Mouse (Mus musculus): Measurements from ENCODE around the gene Dohh. TPM values are rescaled to one million over a fixed set of nuclear protein-coding genes. Genes with fewer than 3 reads are reported as not detected.

The Dohh gene
- polyA plus RNA-seq, 1 experiment: 52.9 TPM

GRCm38 (mm10) chr10:81414682-81415081, 30.5 kb downstream of the Dohh start:
- H3K4me1 ChIP-seq (ENCODE audit: control insufficient read depth, insufficient read depth, low read length): peaks cover 45% of the 10 kb centered on the region

GRCm38 (mm10) chr10:81415146-81415545, 30.9 kb downstream of the Dohh start:
- Histone ChIP-seq H3K4me1 (ENCODE audit: control insufficient read depth, insufficient read depth, low read length) (peaks cover 45% of the 10 kb centered on the region), H3K9ac (ENCODE audit: low read depth, poor library complexity, severe bottlenecking) (no peak overlapping the region), H3K27me3 (ENCODE audit: control insufficient read depth, insufficient read depth, low read length, poor library complexity, severe bottlenecking) (no peaks in the 10 kb centered on the region), H3K4me3 (ENCODE audit: low read depth, low read length) (no peak overlapping the region), H3K36me3 (ENCODE audit: control insufficient read depth, insufficient read depth, low read length, poor library complexity, severe bottlenecking) (no peaks in the 10 kb centered on the region), H3K27ac (ENCODE audit: insufficient read depth, low read length) (0 out of 2 replicates have a peak overlapping the region, but pooled peaks have one; percentile 8), H3K9me3 (replicated peaks; ENCODE audit: control insufficient read depth, insufficient read depth, low read length, poor library complexity, severe bottlenecking) (no peaks in the 10 kb centered on the region)
- TF ChIP-seq POLR2A (IDR thresholded peaks at IDR 0.05; ENCODE audit: insufficient read depth, low read length) (no peak), CTCF (IDR thresholded peaks at IDR 0.05; ENCODE audit: low read depth, low read length) (no peak), EP300 (IDR thresholded peaks at IDR 0.05; ENCODE audit: insufficient read depth, low read depth, low read length) (no peak)

More at GRCm38 (mm10) chr10:81414682-81415081, 30.5 kb downstream of the Dohh start:
- Histone ChIP-seq H3K9ac (ENCODE audit: low read depth, poor library complexity, severe bottlenecking) (no peak overlapping the region), H3K36me3 (ENCODE audit: control insufficient read depth, insufficient read depth, low read length, poor library complexity, severe bottlenecking) (no peaks in the 10 kb centered on the region), H3K9me3 (replicated peaks; ENCODE audit: control insufficient read depth, insufficient read depth, low read length, poor library complexity, severe bottlenecking) (no peaks in the 10 kb centered on the region), H3K27ac (ENCODE audit: insufficient read depth, low read length) (peak overlapping the region; percentile 68), H3K27me3 (ENCODE audit: control insufficient read depth, insufficient read depth, low read length, poor library complexity, severe bottlenecking) (no peaks in the 10 kb centered on the region), H3K4me3 (ENCODE audit: low read depth, low read length) (no peak overlapping the region)
- TF ChIP-seq CTCF (IDR thresholded peaks at IDR 0.05; ENCODE audit: low read depth, low read length) (no peak), POLR2A (IDR thresholded peaks at IDR 0.05; ENCODE audit: insufficient read depth, low read length) (no peak)

- Histone ChIP-seq H3K36me3 (ENCODE audit: control insufficient read depth, insufficient read depth, low read length, poor library complexity, severe bottlenecking) (no peaks in the 10 kb centered on the region), H3K4me3 (ENCODE audit: low read depth, low read length) (no peak overlapping the region), H3K4me1 (ENCODE audit: control insufficient read depth, insufficient read depth, low read length) (peaks cover 45% of the 10 kb centered on the region), H3K9ac (ENCODE audit: low read depth, poor library complexity, severe bottlenecking) (no peak overlapping the region), H3K9me3 (replicated peaks; ENCODE audit: control insufficient read depth, insufficient read depth, low read length, poor library complexity, severe bottlenecking) (no peaks in the 10 kb centered on the region), H3K27me3 (ENCODE audit: control insufficient read depth, insufficient read depth, low read length, poor library complexity, severe bottlenecking) (no peaks in the 10 kb centered on the region), H3K27ac (ENCODE audit: insufficient read depth, low read length) (peak overlapping the region; percentile 18; the same call in 1 of the 2 replicates)
- no peak for TF ChIP-seq EP300 (IDR thresholded peaks at IDR 0.05; ENCODE audit: insufficient read depth, low read depth, low read length)
- TF ChIP-seq CTCF (IDR thresholded peaks at IDR 0.05; ENCODE audit: low read depth, low read length): no peak
- no peak for TF ChIP-seq POLR2A (IDR thresholded peaks at IDR 0.05; ENCODE audit: insufficient read depth, low read length)
Observed at GRCm38 (mm10) chr10:81415549-81416310, 31.5 kb downstream of the Dohh start.

GRCm38 (mm10) chr10:81416581-81417226, 32.5 kb downstream of the Dohh start:
- Histone ChIP-seq H3K9me3 (replicated peaks; ENCODE audit: control insufficient read depth, insufficient read depth, low read length, poor library complexity, severe bottlenecking) (no peaks in the 10 kb centered on the region), H3K36me3 (ENCODE audit: control insufficient read depth, insufficient read depth, low read length, poor library complexity, severe bottlenecking) (no peaks in the 10 kb centered on the region), H3K27ac (ENCODE audit: insufficient read depth, low read length) (no peak overlapping the region), H3K4me3 (ENCODE audit: low read depth, low read length) (peak overlapping the region; percentile 48), H3K9ac (ENCODE audit: low read depth, poor library complexity, severe bottlenecking) (peak overlapping the region; percentile 58), H3K27me3 (ENCODE audit: control insufficient read depth, insufficient read depth, low read length, poor library complexity, severe bottlenecking) (no peaks in the 10 kb centered on the region), H3K4me1 (ENCODE audit: control insufficient read depth, insufficient read depth, low read length) (peaks cover 37% of the 10 kb centered on the region)
- TF ChIP-seq CTCF (IDR thresholded peaks at IDR 0.05; ENCODE audit: low read depth, low read length) (no peak), POLR2A (IDR thresholded peaks at IDR 0.05; ENCODE audit: insufficient read depth, low read length) (no peak), EP300 (IDR thresholded peaks at IDR 0.05; ENCODE audit: insufficient read depth, low read depth, low read length) (no peak)

GRCm38 (mm10) chr10:81417227-81418215, 33.3 kb downstream of the Dohh start:
- no peaks in the 10 kb centered on the region for H3K27me3 ChIP-seq (ENCODE audit: control insufficient read depth, insufficient read depth, low read length, poor library complexity, severe bottlenecking)
- peak overlapping the region; percentile 24 for H3K4me3 ChIP-seq (ENCODE audit: low read depth, low read length)
- H3K4me1 ChIP-seq (ENCODE audit: control insufficient read depth, insufficient read depth, low read length): peaks cover 30% of the 10 kb centered on the region
- H3K27ac ChIP-seq (ENCODE audit: insufficient read depth, low read length): no peak overlapping the region
- H3K9me3 ChIP-seq (replicated peaks; ENCODE audit: control insufficient read depth, insufficient read depth, low read length, poor library complexity, severe bottlenecking): no peaks in the 10 kb centered on the region
- H3K36me3 ChIP-seq (ENCODE audit: control insufficient read depth, insufficient read depth, low read length, poor library complexity, severe bottlenecking): no peaks in the 10 kb centered on the region
- H3K9ac ChIP-seq (ENCODE audit: low read depth, poor library complexity, severe bottlenecking): peak overlapping the region; percentile 58
- TF ChIP-seq POLR2A (IDR thresholded peaks at IDR 0.05; ENCODE audit: insufficient read depth, low read length) (no peak), CTCF (IDR thresholded peaks at IDR 0.05; ENCODE audit: low read depth, low read length) (no peak), EP300 (IDR thresholded peaks at IDR 0.05; ENCODE audit: insufficient read depth, low read depth, low read length) (no peak)
